Mouse (Mus musculus) kidney, embryonic 14.5 days (tissue): Measurements from ENCODE around the gene Cdc14a. TPM values are rescaled to one million over a fixed set of nuclear protein-coding genes. Genes with fewer than 3 reads are reported as not detected.
A peak's percentile ranks its signal among the peaks of the same experiment; 100 is the strongest.

Experiments
- ATAC-seq: fragments of 200-750 bp; cut with Nextera tagmentation; 2 replicates; pipeline ENCODE4 v1.8.0; 2017; ENCODE audit warnings: moderate number of reproducible peaks, mild to moderate bottlenecking, moderate TSS enrichment, moderate library complexity; ENCODE audit not compliant: low FRiP score, low TSS enrichment
- H3K27ac ChIP-seq: fragments of 300-500 bp; sonication (generic); 2 replicates; pipeline ENCODE4 v1.5.1; 2014; ENCODE audit warnings: low read depth, mild to moderate bottlenecking, low read length, moderate library complexity, mixed read lengths
- H3K27me3 ChIP-seq: fragments of 300-500 bp; sonication (generic); 2 replicates; pipeline ENCODE4 v1.6.1; 2014; ENCODE audit warnings: mild to moderate bottlenecking, low read length; ENCODE audit not compliant: control insufficient read depth, insufficient read depth
- H3K36me3 ChIP-seq: fragments of 300-500 bp; sonication (generic); 2 replicates; pipeline ENCODE4 v1.6.1; 2014; ENCODE audit warnings: low read length, mixed read lengths; ENCODE audit not compliant: control insufficient read depth, insufficient read depth
- H3K4me1 ChIP-seq: fragments of 300-500 bp; sonication (generic); 2 replicates; pipeline ENCODE4 v1.6.1; 2014; ENCODE audit warnings: low read length, mixed read lengths; ENCODE audit not compliant: control insufficient read depth, insufficient read depth
- H3K4me2 ChIP-seq: fragments of 300-500 bp; sonication (generic); replicated peaks from 2 replicates; pipeline ENCODE4 v1.6.1; 2014; ENCODE audit warnings: low read depth, mild to moderate bottlenecking, low read length
- H3K4me3 ChIP-seq: fragments of 300-500 bp; sonication (generic); 2 replicates; pipeline ENCODE4 v1.5.1; 2014; ENCODE audit warnings: mild to moderate bottlenecking, low read length
- H3K9ac ChIP-seq: fragments of 300-500 bp; sonication (generic); 2 replicates; pipeline ENCODE4 v1.6.1; 2014; ENCODE audit warnings: low read depth, mild to moderate bottlenecking, low read length, moderate library complexity
- H3K9me3 ChIP-seq: fragments of 300-500 bp; sonication (generic); 2 replicates; pipeline ENCODE4 v1.6.1; 2016; ENCODE audit warnings: low read length; ENCODE audit not compliant: control insufficient read depth
- WGBS: fragments of 180-500 bp; shearing (Covaris S2); extraction: QIAGEN DNeasy Blood & Tissue Kit; methylation state at CpG from one replicate; pipeline ENCODE4 v1.1.7; 2014; 5-methylcytosine and 5-hydroxymethylcytosine counted together
- polyA plus RNA-seq: library from polyadenylated mRNA; unstranded; fragments of >200 nt; fragmentation: Nextera tagmentation; extraction: Ambion mirVana; gene quantifications from 2 replicates; pipeline ENCODE4 v1.2.1, GENCODE M21; 2014

Gene Cdc14a
- polyA plus RNA-seq, result 8.7 and 17.9 TPM in 2 replicates

DNA sequence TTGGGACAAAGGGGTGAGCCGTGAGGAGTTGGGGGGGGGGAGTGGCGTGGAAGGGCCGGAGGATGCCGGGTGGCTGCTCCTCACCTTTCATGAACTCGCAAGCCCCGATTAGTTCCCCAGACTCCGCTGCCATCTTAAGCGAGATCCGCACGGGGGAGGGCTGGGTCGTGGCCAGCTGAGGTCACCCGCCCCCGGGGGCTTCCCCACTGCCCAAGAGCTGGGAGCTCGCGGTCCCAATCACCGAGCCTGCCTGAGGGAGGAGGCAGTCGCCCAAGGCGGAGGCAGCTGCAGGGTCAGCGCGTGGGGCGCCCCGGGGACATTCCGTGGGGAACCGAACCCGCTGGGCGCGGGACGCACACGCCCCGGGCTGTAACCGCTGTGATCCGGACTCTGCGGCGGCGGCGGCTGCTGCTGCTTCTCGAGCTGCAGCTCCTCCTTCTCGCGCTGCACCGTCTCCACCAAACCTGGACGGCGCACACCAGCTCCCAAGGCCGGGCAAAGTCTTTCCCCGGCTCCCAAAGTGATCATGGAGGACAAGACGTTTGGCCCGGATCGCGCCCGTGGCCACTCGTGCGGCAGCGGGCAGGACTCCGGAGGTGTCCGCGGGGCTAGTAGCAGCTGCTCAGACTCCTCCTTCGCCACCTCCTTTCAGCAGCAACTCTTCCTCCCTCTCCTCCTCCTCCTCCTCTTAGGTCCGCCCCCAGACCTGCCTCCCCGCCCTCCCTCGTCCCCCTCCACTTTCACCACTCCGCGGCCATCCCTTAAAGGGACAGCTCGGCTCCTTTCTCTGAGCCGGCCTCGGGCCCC lies at the start of gene Cdc14a:
Gene Cdc14a, minus strand, starts transcription at position 680 of the 807 bp plus-strand sequence.
- Histone ChIP-seq H3K9ac (peak within 1 kb of the TSS; percentile 90), H3K9me3 (no peaks in the 10 kb centered on the region), H3K4me2 (peak within 1 kb of the TSS; percentile 90), H3K36me3 (no peaks in the 10 kb centered on the region), H3K4me1 (peaks cover 12% of the 10 kb centered on the region; the same call in 1 of the 2 replicates), H3K27ac (peak within 1 kb of the TSS; percentile 89), H3K4me3 (peak within 1 kb of the TSS; percentile 93), H3K27me3 (no peaks in the 10 kb centered on the region)
- ATAC-seq, result peak; percentile 93
- under 1% methylated on average over 61 of the region's 64 CpGs for WGBS

DNA sequence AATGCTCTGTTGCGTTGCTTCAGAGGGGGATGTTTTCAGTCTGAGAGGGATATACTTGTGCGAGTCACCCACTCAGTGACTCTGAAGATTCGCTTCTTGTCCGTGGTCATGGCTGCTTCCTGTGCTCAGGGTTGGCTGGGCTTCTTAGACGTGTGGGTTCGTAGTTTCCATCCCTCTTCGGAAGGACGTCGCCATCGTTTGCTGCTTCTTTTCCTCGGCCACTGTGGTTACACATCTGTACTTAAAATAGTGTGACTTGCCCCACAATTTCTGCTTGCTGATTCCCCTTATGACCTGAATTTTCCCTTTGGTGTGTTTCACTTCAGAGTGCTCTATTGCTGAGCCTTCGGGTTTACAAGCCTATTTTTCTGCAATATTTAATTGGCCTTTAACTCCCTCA lies 41.9 kb upstream of the Cdc14a start:
- H3K4me3 ChIP-seq, result no peak overlapping the region
- H3K27me3 ChIP-seq, result no peaks in the 10 kb centered on the region
- no peaks in the 10 kb centered on the region for H3K9me3 ChIP-seq
- no peak overlapping the region for H3K27ac ChIP-seq
- no peak for ATAC-seq
- H3K4me2 ChIP-seq, result no peak overlapping the region
- WGBS, result 93% methylated on average over 12 of the region's 12 CpGs
- no peaks in the 10 kb centered on the region for H3K4me1 ChIP-seq
- H3K9ac ChIP-seq, result no peak overlapping the region
- no peaks in the 10 kb centered on the region for H3K36me3 ChIP-seq

DNA sequence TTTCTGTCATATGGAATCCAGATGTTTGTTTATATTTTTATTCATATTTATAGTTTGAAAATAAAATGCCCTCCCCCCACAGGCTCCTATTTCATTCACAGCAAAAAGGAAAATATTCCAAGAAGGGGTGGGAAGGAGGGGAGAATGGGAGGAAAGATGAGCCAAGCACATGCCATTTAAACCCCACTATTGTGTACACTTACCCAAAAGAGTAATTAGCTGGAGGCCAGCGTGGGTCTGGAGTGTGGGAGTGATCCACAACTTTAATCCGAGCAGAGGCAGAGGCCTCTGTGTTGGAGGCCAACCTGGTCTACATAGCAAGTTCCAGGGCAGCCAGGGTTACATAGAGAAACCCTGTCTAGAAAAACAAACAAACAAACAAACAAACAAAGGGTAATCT lies 40.5 kb upstream of the Cdc14a start:
- Histone ChIP-seq H3K27me3 (no peaks in the 10 kb centered on the region), H3K27ac (no peak overlapping the region), H3K9ac (no peak overlapping the region), H3K4me3 (no peak overlapping the region), H3K36me3 (no peaks in the 10 kb centered on the region), H3K4me2 (no peak overlapping the region), H3K4me1 (no peaks in the 10 kb centered on the region), H3K9me3 (no peaks in the 10 kb centered on the region)
- 19% methylated on average over 2 of the region's 2 CpGs for WGBS
- ATAC-seq, result no peak

DNA sequence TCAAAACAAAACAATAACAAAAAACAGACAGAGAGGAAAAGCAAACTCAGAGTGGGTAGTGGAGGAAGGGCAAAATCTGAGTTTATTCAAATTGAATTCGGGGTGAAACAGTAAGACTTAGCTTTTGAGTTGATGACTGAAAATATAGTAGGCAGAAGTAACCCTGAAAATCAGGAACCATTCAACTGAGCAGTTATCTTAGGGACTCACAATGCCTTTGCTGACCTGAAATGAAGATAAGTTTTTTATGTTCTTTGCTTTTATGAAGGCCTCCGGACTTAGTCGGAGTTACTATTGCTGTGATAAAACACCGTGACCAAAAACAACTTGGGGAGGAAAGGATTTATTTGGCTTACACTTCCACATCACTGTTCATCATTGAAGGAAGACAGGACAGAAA lies 37.2 kb upstream of the Cdc14a start:
- H3K27ac ChIP-seq, result no peak overlapping the region
- H3K36me3 ChIP-seq, result no peaks in the 10 kb centered on the region
- no peaks in the 10 kb centered on the region for H3K4me1 ChIP-seq
- no peak overlapping the region for H3K9ac ChIP-seq
- no peak overlapping the region for H3K4me3 ChIP-seq
- ATAC-seq, result no peak
- WGBS, result 75% methylated on average over 4 of the region's 4 CpGs
- H3K9me3 ChIP-seq, result no peaks in the 10 kb centered on the region
- no peak overlapping the region for H3K4me2 ChIP-seq
- H3K27me3 ChIP-seq, result no peaks in the 10 kb centered on the region

DNA sequence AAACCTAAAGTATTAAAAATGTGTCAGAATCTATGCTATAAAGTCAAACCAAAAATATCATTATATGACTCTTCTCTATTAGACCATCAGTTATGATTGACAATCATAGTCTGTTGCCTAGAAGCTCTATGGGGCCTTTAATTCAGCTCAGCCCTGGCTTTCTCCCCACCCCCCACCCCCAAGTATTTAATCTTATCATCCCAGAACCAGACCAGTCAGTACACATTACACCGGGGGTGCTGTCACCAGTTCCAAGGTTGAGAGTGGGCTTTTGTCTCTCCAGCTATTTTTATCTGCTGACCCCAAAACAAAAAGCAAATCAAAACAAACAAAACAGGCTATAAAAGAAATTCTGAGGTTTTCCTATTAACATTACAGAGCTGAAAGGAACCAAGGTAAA lies 30.7 kb upstream of the Cdc14a start:
- no peaks in the 10 kb centered on the region for H3K4me1 ChIP-seq
- no peak overlapping the region for H3K4me2 ChIP-seq
- WGBS, result 83% methylated on average over 1 of the region's 1 CpGs
- no peaks in the 10 kb centered on the region for H3K27me3 ChIP-seq
- no peak overlapping the region for H3K9ac ChIP-seq
- H3K9me3 ChIP-seq, result 0 out of 2 replicates have a peak, but pooled peaks cover 4% of the 10 kb centered on the region
- no peaks in the 10 kb centered on the region for H3K36me3 ChIP-seq
- no peak overlapping the region for H3K27ac ChIP-seq
- H3K4me3 ChIP-seq, result no peak overlapping the region
- no peak for ATAC-seq

DNA sequence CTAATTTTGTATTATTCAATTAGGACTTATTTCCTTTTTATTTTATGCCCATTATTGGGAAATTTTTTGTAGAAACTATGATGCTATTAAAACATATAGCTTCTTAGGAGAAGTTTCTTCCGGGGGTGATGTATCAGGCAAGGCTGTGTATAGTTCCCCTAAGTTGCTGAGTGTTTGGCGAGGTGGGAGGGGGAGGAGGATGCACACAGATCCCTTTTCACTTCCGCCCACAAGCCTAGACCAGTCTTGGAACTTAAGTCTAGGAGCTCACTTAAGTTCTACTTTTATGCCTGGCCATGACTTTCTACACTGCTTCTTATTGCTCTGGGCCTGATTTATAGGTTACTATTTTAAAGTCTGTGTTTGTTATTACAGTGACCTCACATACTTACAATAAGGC lies 26.9 kb upstream of the Cdc14a start:
- Histone ChIP-seq H3K27me3 (no peaks in the 10 kb centered on the region; the same call in 1 of the 2 replicates), H3K4me3 (no peak overlapping the region), H3K4me1 (no peaks in the 10 kb centered on the region), H3K9ac (no peak overlapping the region), H3K4me2 (no peak overlapping the region), H3K27ac (no peak overlapping the region), H3K9me3 (0 out of 2 replicates have a peak, but pooled peaks cover 4% of the 10 kb centered on the region), H3K36me3 (no peaks in the 10 kb centered on the region)
- no peak for ATAC-seq
- WGBS, result 70% methylated on average over 3 of the region's 3 CpGs

DNA sequence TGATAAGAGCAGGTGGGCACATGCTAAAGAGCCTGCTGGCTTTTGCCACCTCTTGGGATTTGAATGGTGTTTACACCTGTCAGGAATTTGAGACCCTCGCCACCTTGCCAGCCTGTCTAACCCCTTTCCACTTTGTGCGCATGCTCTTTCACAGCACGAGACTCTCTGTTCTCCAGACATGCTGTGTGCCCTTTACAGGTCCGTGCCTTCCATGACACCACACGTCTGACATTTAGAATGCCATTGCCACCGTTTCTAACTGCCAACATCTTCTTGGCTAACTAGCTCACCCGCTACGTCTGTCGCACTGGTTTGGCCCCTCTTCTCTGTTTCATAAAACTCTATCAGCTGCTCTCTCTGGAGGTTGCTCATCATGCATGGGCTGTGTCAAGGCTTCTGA lies 20.5 kb upstream of the Cdc14a start:
- H3K36me3 ChIP-seq, result no peaks in the 10 kb centered on the region
- H3K4me1 ChIP-seq, result no peaks in the 10 kb centered on the region
- no peak overlapping the region for H3K9ac ChIP-seq
- ATAC-seq, result no peak
- H3K4me3 ChIP-seq, result no peak overlapping the region
- H3K4me2 ChIP-seq, result no peak overlapping the region
- H3K9me3 ChIP-seq, result no peaks in the 10 kb centered on the region
- no peaks in the 10 kb centered on the region; the same call in 1 of the 2 replicates for H3K27me3 ChIP-seq
- 88% methylated on average over 9 of the region's 9 CpGs for WGBS
- no peak overlapping the region for H3K27ac ChIP-seq

DNA sequence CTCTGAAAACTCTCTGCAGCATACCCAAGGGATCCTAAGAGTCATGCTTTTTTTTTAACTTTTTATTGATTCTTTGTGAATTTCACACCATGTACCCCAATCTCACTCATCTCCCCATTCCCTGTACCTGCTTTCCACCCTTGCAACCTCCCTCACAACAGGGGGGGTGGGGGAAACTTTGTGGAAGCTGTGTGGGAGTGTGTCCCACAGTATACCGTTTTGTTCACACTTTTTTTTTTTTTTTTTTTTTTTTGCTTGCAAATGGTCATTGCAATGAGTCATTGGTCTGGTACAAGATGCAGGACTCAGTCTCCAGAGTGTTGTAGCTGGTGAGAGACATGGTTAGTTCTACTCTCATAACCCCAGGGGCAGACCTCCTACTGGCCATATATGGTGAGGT lies 19.0 kb upstream of the Cdc14a start:
- Histone ChIP-seq H3K9me3 (no peaks in the 10 kb centered on the region), H3K27ac (no peak overlapping the region), H3K4me3 (no peak overlapping the region), H3K4me2 (no peak overlapping the region), H3K9ac (no peak overlapping the region), H3K27me3 (no peaks in the 10 kb centered on the region; the same call in 1 of the 2 replicates), H3K36me3 (no peaks in the 10 kb centered on the region), H3K4me1 (no peaks in the 10 kb centered on the region)
- 69% methylated on average over 1 of the region's 1 CpGs for WGBS
- no peak for ATAC-seq

DNA sequence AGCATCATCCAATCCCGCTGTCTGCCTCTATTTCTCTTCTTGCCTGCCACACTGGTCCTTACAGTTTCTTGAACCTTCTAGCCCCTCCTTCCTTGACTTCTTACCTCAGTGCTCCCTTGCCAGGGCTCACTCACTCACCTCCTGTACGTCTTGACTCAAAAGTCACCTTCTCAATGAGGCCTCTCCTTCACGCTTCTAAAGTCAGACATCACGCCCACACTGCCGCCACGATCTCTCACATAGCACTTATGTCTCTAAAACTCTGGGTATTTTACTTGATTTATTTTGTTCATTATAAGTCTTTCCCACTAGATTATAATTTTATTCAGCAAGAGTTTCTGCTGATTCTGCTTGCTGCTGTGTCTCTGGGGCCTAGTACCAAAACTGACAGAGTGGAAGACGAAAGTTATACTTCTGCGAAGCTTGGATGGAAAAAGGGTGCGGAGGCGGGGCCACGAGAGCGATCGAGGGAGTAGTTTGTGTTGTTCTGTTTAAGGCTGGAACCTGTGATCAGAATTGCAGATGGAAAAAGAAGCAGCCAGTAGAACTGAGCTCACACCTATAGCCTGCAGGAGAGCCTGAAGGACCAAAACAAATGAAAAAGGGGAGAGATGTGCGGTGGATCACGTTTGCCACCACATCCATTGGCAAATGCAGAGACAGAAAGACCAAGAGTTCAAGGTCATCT lies 17.8 kb upstream of the Cdc14a start:
- Histone ChIP-seq H3K4me2 (no peak overlapping the region), H3K27ac (no peak overlapping the region), H3K9ac (no peak overlapping the region), H3K27me3 (no peaks in the 10 kb centered on the region; the same call in 1 of the 2 replicates), H3K4me1 (no peaks in the 10 kb centered on the region), H3K9me3 (no peaks in the 10 kb centered on the region), H3K36me3 (no peaks in the 10 kb centered on the region), H3K4me3 (no peak overlapping the region)
- no peak for ATAC-seq
- 86% methylated on average over 15 of the region's 15 CpGs for WGBS
